Mouse (Mus musculus) forebrain, embryonic 11.5 days (tissue): ENCODE data around the gene Nae1. TPM values are rescaled to one million over a fixed set of nuclear protein-coding genes. Genes with fewer than 3 reads are reported as not detected.
A peak's percentile ranks its signal among the peaks of the same experiment; 100 is the strongest.

Experiments
- ATAC-seq: fragments of 200-750 bp; cut with Nextera tagmentation; replicated peaks from 2 replicates; pipeline ENCODE4 v1.8.0; 2017; ENCODE audit warnings: moderate TSS enrichment; ENCODE audit not compliant: low FRiP score
- DNase-seq: peaks from one replicate; pipeline ENCODE4 v3.0.0-alpha.2; 2017; ENCODE audit warnings: low spot score
- H3K27ac ChIP-seq: fragments of 300-500 bp; sonication (generic); 2 replicates; pipeline ENCODE4 v1.5.1; 2014; ENCODE audit warnings: low read depth, low read length
- H3K27me3 ChIP-seq: fragments of 300-500 bp; sonication (generic); 2 replicates; pipeline ENCODE4 v1.6.1; 2014; ENCODE audit warnings: mild to moderate bottlenecking, low read length, mixed read lengths; ENCODE audit not compliant: control insufficient read depth, insufficient read depth
- H3K36me3 ChIP-seq: fragments of 300-500 bp; sonication (generic); 2 replicates; pipeline ENCODE4 v1.6.1; 2014; ENCODE audit warnings: mild to moderate bottlenecking, low read length, moderate library complexity, mixed read lengths; ENCODE audit not compliant: control insufficient read depth, insufficient read depth
- H3K4me1 ChIP-seq: fragments of 300-500 bp; sonication (generic); replicated peaks from 2 replicates; pipeline ENCODE4 v1.6.1; 2014; ENCODE audit warnings: low read length, mixed read lengths; ENCODE audit not compliant: control insufficient read depth, insufficient read depth
- H3K4me2 ChIP-seq: fragments of 300-500 bp; sonication (generic); 2 replicates; pipeline ENCODE4 v1.6.1; 2014; ENCODE audit warnings: low read depth, mild to moderate bottlenecking, low read length, moderate library complexity, mixed read lengths; ENCODE audit not compliant: severe bottlenecking
- H3K4me3 ChIP-seq: fragments of 300-500 bp; sonication (generic); 2 replicates; pipeline ENCODE4 v1.5.1; 2014; ENCODE audit warnings: low read depth, low read length
- H3K9ac ChIP-seq: fragments of 300-500 bp; sonication (generic); 2 replicates; pipeline ENCODE4 v1.6.1; 2014; ENCODE audit warnings: low read length
- H3K9me3 ChIP-seq: fragments of 300-500 bp; sonication (generic); 2 replicates; pipeline ENCODE4 v1.6.1; 2016; ENCODE audit warnings: low read length, mixed read lengths; ENCODE audit not compliant: control insufficient read depth
- WGBS: fragments of 180-500 bp; shearing (Covaris S2); extraction: QIAGEN DNeasy Blood & Tissue Kit; methylation state at CpG from one replicate; pipeline ENCODE4 v1.1.7; 2014; 5-methylcytosine and 5-hydroxymethylcytosine counted together
- polyA plus RNA-seq: library from polyadenylated mRNA; unstranded; fragments of >200 nt; fragmentation: Nextera tagmentation; extraction: Ambion mirVana; gene quantifications from 2 replicates; pipeline ENCODE4 v1.2.1, GENCODE M21; 2014

The Nae1 gene
- polyA plus RNA-seq, 1 experiment from 2014 or later = 147 TPM

DNA sequence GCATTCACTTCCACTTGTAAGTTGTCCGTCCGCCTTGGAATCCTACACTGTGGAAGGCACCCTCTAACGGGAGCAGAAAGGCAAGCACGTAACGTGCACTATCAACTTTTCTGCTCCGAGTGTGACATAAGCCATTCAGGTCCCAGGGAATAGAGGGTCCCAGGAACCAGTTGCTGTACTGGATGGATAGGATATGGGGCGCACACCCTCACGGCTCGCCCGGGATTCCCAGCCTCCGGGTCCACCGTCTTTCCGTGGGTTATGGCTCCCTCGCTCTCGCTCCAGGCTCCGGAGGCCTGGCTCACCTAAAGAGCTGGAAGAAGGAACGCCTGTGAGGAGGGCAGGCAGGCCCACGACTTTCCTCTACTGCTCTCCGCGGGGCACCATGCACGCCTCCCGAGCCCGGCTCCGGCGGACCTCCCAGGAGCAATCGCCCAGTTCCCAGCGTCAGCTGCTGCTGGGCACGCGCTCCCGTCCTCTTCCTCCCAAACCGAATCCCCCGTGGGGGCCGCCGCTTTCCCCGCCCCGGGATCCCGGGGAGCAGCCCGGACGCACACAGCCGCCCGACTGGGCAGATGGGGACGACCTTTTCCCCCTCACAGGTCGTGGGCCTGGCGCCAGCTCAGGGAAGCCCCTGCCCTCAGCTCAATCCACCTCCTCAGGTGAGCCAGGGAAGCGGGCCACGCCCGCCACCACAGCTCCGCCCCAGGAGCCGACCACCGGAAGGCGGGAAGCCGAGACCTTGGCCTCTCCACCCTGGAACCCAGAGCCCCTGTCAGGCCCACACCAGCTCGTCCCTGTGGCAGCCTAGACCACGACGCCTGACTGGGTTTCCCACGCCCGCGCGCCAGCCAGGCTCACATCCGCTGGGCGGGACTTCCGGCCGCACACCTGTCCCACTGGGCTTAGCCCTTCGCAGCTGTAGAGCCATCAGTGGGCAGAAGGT is 25.1 kb downstream of the Nae1 start, which contains the start of gene Terb1:
Gene Terb1 (minus strand): TSS at position 850 of the 946 bp plus-strand sequence.
- peak; percentile 64 for ATAC-seq

DNA sequence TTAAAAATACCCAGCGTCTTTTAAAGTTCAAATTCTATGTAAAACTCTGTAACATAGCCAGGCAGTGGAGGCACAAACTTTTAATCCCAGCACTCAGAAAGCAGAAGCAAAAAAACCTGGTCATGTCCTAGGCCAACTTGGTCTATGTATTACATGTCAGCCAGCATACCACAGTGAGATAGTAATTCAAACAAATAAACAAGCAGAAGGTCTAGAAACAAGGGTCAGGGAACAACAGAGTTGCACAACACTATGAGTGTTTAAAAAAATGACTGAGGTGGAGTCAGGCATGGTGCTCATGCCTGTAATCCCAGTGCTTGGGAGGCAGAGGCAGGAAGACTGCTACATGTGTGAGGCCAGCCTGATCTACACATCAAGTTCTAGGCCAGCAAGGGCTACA is 55.3 kb downstream of the Nae1 start:
- WGBS = 65% methylated on average over 1 of the region's 1 CpGs
- DNase-seq = no peak

More for the DNA sequence above, 25.1 kb downstream of the Nae1 start, which contains the start of gene Terb1:
- Histone ChIP-seq H3K4me3 (peak within 1 kb of the TSS; percentile 46), H3K27ac (no peak within 1 kb of the TSS), H3K9ac (peak within 1 kb of the TSS; percentile 70), H3K27me3 (no peaks in the 10 kb centered on the region), H3K4me1 (peaks cover 3% of the 10 kb centered on the region; the same call in 1 of the 2 replicates), H3K9me3 (no peaks in the 10 kb centered on the region), H3K36me3 (no peaks in the 10 kb centered on the region; the same call in 1 of the 2 replicates), H3K4me2 (peak within 1 kb of the TSS; percentile 100)
- DNase-seq = peak; percentile 71
- 1% methylated on average over 62 of the region's 64 CpGs for WGBS

GRCm38 (mm10) chr8:104472465-104472864 is 62.0 kb downstream of the Nae1 start:
- H3K36me3 ChIP-seq = no peaks in the 10 kb centered on the region
- no peak overlapping the region for H3K4me3 ChIP-seq
- no peaks in the 10 kb centered on the region for H3K9me3 ChIP-seq
- no peak overlapping the region for H3K4me2 ChIP-seq
- no peaks in the 10 kb centered on the region for H3K27me3 ChIP-seq
- no peaks in the 10 kb centered on the region for H3K4me1 ChIP-seq
- no peak overlapping the region for H3K27ac ChIP-seq
- no peak for ATAC-seq
- no peak overlapping the region for H3K9ac ChIP-seq
- WGBS = 80% methylated on average over 3 of the region's 3 CpGs
- DNase-seq = no peak

More for the DNA sequence above, 55.3 kb downstream of the Nae1 start:
- H3K4me2 ChIP-seq = no peak overlapping the region
- H3K9me3 ChIP-seq = no peaks in the 10 kb centered on the region
- H3K36me3 ChIP-seq = no peaks in the 10 kb centered on the region
- H3K4me3 ChIP-seq = no peak overlapping the region
- ATAC-seq = no peak
- H3K9ac ChIP-seq = no peak overlapping the region
- H3K27me3 ChIP-seq = no peaks in the 10 kb centered on the region
- no peaks in the 10 kb centered on the region for H3K4me1 ChIP-seq
- H3K27ac ChIP-seq = no peak overlapping the region

- ATAC-seq (no peak), DNase-seq (no peak)
- 79% methylated on average over 2 of the region's 2 CpGs for WGBS
These were observed 67.0 kb downstream of the Nae1 start for GRCm38 (mm10) chr8:104467463-104467862.

More at GRCm38 (mm10) chr8:104467463-104467862, 67.0 kb downstream of the Nae1 start:
- Histone ChIP-seq H3K4me2 (no peak overlapping the region), H3K9me3 (no peaks in the 10 kb centered on the region), H3K9ac (no peak overlapping the region), H3K27ac (no peak overlapping the region), H3K27me3 (no peaks in the 10 kb centered on the region), H3K4me1 (no peaks in the 10 kb centered on the region), H3K36me3 (no peaks in the 10 kb centered on the region), H3K4me3 (no peak overlapping the region)

Other genes with a start within 250 kb of the Nae1 start
- gene Cmtm2a, start 241.5 kb downstream of the Nae1 start, polyA plus RNA-seq = not detected in 2 replicates
- gene Gm45711, start 224.6 kb downstream of the Nae1 start, polyA plus RNA-seq = not detected in 2 replicates
- not detected in 2 replicates for gene Cmtm1, start 224.5 kb downstream of the Nae1 start, polyA plus RNA-seq
- gene Gm11020, start 213.1 kb downstream of the Nae1 start, polyA plus RNA-seq = not detected in 2 replicates
- gene Cmtm2b, start 212.4 kb downstream of the Nae1 start, polyA plus RNA-seq = not detected in 2 replicates
- gene Cmtm3, start 195.2 kb downstream of the Nae1 start, polyA plus RNA-seq = 66.8 and 70.9 TPM in 2 replicates
- 3.3 and 3.6 TPM in 2 replicates for gene Cmtm4, start 138.8 kb downstream of the Nae1 start, polyA plus RNA-seq
- gene Dync1li2, start 91.6 kb downstream of the Nae1 start, polyA plus RNA-seq = 101 and 105 TPM in 2 replicates
- gene Terb1, start 24.7 kb downstream of the Nae1 start, polyA plus RNA-seq = 0.15 and 0.17 TPM in 2 replicates
- gene Car7, start 52 bp upstream of the Nae1 start, polyA plus RNA-seq = 0.63 and 0.79 TPM in 2 replicates
- gene Pdp2, start 56.8 kb upstream of the Nae1 start, polyA plus RNA-seq = 16.5 and 18.7 TPM in 2 replicates
- not detected in 2 replicates for gene Cdh16, start 89.8 kb upstream of the Nae1 start, polyA plus RNA-seq
- gene Rrad, start 96.7 kb upstream of the Nae1 start, polyA plus RNA-seq = 0.90 and 1.3 TPM in 2 replicates
- 89.2 and 90.0 TPM in 2 replicates for gene Ciao2b, start 107.3 kb upstream of the Nae1 start, polyA plus RNA-seq
- gene Ces2a, start 199.4 kb upstream of the Nae1 start, polyA plus RNA-seq = not detected in 2 replicates